Mouse (Mus musculus): Measurements from ENCODE around the gene Dock9. TPM values are rescaled to one million over a fixed set of nuclear protein-coding genes. Genes with fewer than 3 reads are reported as not detected.

Dock9 gene
- total RNA-seq, 2 experiments from 2014 or later: 15.3 to 21.4 TPM

- intact Hi-C loops (cut with DNase I): loop anchor here (5.0 kb wide), 2 partner anchors 49 to 114 kb away; no protein-coding TSS in a partner anchor
- DNase-seq: no peak
- Histone ChIP-seq H3K4me3 (no peak overlapping the region), H3K27ac (peak overlapping the region; percentile 31; the same call in 1 of the 2 replicates)
- no peak for TF ChIP-seq CTCF (IDR thresholded peaks at IDR 0.05)
Measured at GRCm38 (mm10) chr14:121592890-121593289, 204.7 kb downstream of the Dock9 start.

GRCm38 (mm10) chr14:121592356-121592755 lies 205.3 kb downstream of the Dock9 start:
- 0 out of 2 replicates have a peak overlapping the region, but pooled peaks have one; percentile 28 for H3K27ac ChIP-seq
- TF ChIP-seq CTCF (IDR thresholded peaks at IDR 0.05): no peak

GRCm38 (mm10) chr14:121589097-121589725 lies 208.4 kb downstream of the Dock9 start:
- Histone ChIP-seq H3K4me3 (no peak overlapping the region), H3K27ac (0 out of 2 replicates have a peak overlapping the region, but pooled peaks have one; percentile 28)
- DNase-seq: peak; percentile 82
- intact Hi-C loops (cut with DNase I): loop anchor here (2.0 to 5.0 kb wide), 2 partner anchors 162 to 208 kb away; partner anchors contain the start of gene Dock9
- TF ChIP-seq CTCF (IDR thresholded peaks at IDR 0.05): peak; percentile 93

More at GRCm38 (mm10) chr14:121592356-121592755, 205.3 kb downstream of the Dock9 start:
- peak; percentile 26 for DNase-seq
- no peak overlapping the region for H3K4me3 ChIP-seq
- intact Hi-C loops (cut with DNase I): loop anchor here (5.0 kb wide), 2 partner anchors 50 to 115 kb away; no protein-coding TSS in a partner anchor

- DNase-seq: no peak
- peak; percentile 83 for TF ChIP-seq CTCF (IDR thresholded peaks at IDR 0.05)
- H3K4me3 ChIP-seq: no peak overlapping the region
- H3K27ac ChIP-seq: no peak overlapping the region
- intact Hi-C loops (cut with DNase I): loop anchor here (2.0 to 5.0 kb wide), 2 partner anchors 162 to 209 kb away; partner anchors contain the start of gene Dock9
Measured at GRCm38 (mm10) chr14:121588451-121588850, 209.2 kb downstream of the Dock9 start.

- H3K27ac ChIP-seq: no peak overlapping the region
- DNase-seq: no peak
- intact Hi-C loops (cut with DNase I): loop anchor here (5.0 kb wide), 1 partner anchor 211 kb away; the partner anchor contains the start of gene Dock9
- H3K4me3 ChIP-seq: no peak overlapping the region
- TF ChIP-seq CTCF (IDR thresholded peaks at IDR 0.05): no peak
Measured at GRCm38 (mm10) chr14:121585906-121586765, 211.5 kb downstream of the Dock9 start.

GRCm38 (mm10) chr14:121579055-121579454 lies 218.6 kb downstream of the Dock9 start:
- DNase-seq: peak; percentile 38
- no peak overlapping the region for H3K4me3 ChIP-seq
- intact Hi-C loops (cut with DNase I): no loop called here
- no peak overlapping the region for H3K27ac ChIP-seq
- peak; percentile 79 for TF ChIP-seq CTCF (IDR thresholded peaks at IDR 0.05)

GRCm38 (mm10) chr14:121573391-121573790 lies 224.2 kb downstream of the Dock9 start:
- intact Hi-C loops (cut with DNase I): no loop called here
- Histone ChIP-seq H3K4me3 (no peak overlapping the region), H3K27ac (no peak overlapping the region)
- TF ChIP-seq CTCF (IDR thresholded peaks at IDR 0.05): no peak
- DNase-seq: no peak

GRCm38 (mm10) chr14:121566794-121567201 lies 230.8 kb downstream of the Dock9 start:
- no peak for TF ChIP-seq CTCF (IDR thresholded peaks at IDR 0.05)
- no peak for DNase-seq
- no peak overlapping the region for H3K27ac ChIP-seq
- intact Hi-C loops (cut with DNase I): no loop called here
- no peak overlapping the region for H3K4me3 ChIP-seq

GRCm38 (mm10) chr14:121565930-121566329 lies 231.7 kb downstream of the Dock9 start:
- DNase-seq: no peak
- Histone ChIP-seq H3K4me3 (no peak overlapping the region), H3K27ac (no peak overlapping the region)
- no peak for TF ChIP-seq CTCF (IDR thresholded peaks at IDR 0.05)
- intact Hi-C loops (cut with DNase I): no loop called here

- intact Hi-C loops (cut with DNase I): no loop called here
- H3K4me3 ChIP-seq: no peak overlapping the region
- no peak for DNase-seq
- no peak overlapping the region for H3K27ac ChIP-seq
- no peak for TF ChIP-seq CTCF (IDR thresholded peaks at IDR 0.05)
Measured at GRCm38 (mm10) chr14:121564656-121565055, 233.0 kb downstream of the Dock9 start.

GRCm38 (mm10) chr14:121563954-121564353 lies 233.7 kb downstream of the Dock9 start:
- DNase-seq: no peak
- TF ChIP-seq CTCF (IDR thresholded peaks at IDR 0.05): no peak
- no peak overlapping the region for H3K4me3 ChIP-seq
- no peak overlapping the region for H3K27ac ChIP-seq
- intact Hi-C loops (cut with DNase I): no loop called here

GRCm38 (mm10) chr14:121559026-121559425 lies 238.6 kb downstream of the Dock9 start:
- no peak for TF ChIP-seq CTCF (IDR thresholded peaks at IDR 0.05)
- no peak overlapping the region for H3K27ac ChIP-seq
- intact Hi-C loops (cut with DNase I): no loop called here

More at GRCm38 (mm10) chr14:121559026-121559425, 238.6 kb downstream of the Dock9 start:
- no peak for DNase-seq
- no peak overlapping the region for H3K4me3 ChIP-seq

All from gastrocnemius, adult 2 months (tissue).